Mouse (Mus musculus) regulatory T cell (primary cell): Measurements from ENCODE around the gene Ppp1r35.

Experiments
- in situ Hi-C: fragments of 300-600 bp; cut with MboI, MseI; formaldehyde crosslinking; loops from one replicate; pipeline ENCODE4 v1.15.1; 2025; ENCODE audit warnings: high pct_unique_total_duplicates

The Ppp1r35 gene

GRCm38 (mm10) chr5:137778635-137779034 is at the start of gene Ppp1r35:
TSS of gene Ppp1r35 (plus strand) at chr5:137778849.
- in situ Hi-C loops = loop anchor here (10.0 kb wide), 1 partner anchor 484 kb away; the partner anchor contains the start of gene Ufsp1

DNA sequence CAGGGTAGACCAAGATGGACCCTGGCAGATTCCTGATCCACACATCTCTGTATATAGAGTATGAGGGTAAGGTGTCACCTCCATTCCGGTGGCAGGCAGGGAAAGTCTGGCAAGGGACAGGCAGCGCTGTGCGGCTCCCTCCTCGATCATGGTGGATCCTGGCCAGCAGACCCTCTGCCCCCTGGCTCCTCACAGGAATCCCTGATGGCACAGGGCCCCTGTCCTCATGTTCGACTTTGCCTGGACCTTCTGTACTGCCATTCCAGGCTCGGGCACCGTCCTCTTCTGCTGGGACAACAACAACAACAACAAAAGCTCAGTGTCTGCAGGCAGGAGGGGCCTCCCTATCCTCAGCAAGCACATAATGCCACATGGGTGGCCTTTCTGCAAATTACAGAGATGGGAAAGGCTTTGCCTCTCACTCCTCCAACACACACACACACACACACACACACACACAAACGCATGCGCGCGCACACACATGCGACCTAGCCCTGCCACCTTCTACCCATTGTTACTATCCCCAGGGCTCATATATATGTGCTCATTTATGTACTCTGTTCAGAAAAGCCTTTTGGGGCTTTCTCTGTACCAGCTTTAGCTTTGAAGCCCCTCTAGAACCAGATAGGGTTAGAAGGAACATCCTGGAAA is 44.9 kb upstream of the Ppp1r35 start:
- in situ Hi-C loops = no loop called here

GRCm38 (mm10) chr5:137734289-137735061 is 44.2 kb upstream of the Ppp1r35 start:
- in situ Hi-C loops = no loop called here

- in situ Hi-C loops = no loop called here
These were observed 41.2 kb upstream of the Ppp1r35 start for GRCm38 (mm10) chr5:137737400-137737940.

- in situ Hi-C loops = no loop called here
These were observed 40.1 kb upstream of the Ppp1r35 start for GRCm38 (mm10) chr5:137738516-137738915.

DNA sequence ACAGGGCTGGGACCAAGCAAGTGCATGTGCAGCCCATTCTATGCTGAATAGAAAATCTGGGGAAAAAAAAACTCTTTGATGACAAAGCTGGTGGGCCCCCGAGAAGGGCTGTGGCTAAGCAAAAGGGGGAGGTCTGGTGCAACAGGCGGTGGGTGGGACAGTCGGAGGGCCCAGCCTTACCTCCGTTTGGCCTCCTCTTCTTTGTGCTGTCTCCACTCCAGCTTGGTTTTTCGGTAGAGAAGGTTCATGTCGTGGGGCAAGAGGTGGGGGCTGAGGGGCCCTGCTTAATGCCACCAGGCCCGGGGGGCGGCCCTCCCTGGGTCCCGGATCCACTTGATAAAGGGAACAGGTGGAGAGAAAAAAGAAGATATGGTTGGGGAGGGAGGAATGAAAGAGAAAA is 39.2 kb upstream of the Ppp1r35 start:
- in situ Hi-C loops = no loop called here

GRCm38 (mm10) chr5:137740506-137740905 is 38.1 kb upstream of the Ppp1r35 start:
- in situ Hi-C loops = loop anchor here (10.0 kb wide), 1 partner anchor 676 kb away; no protein-coding TSS in a partner anchor

GRCm38 (mm10) chr5:137741023-137741931 is 37.4 kb upstream of the Ppp1r35 start, which contains the start of gene Nyap1:
TSS of gene Nyap1 (minus strand) at chr5:137741607.
- in situ Hi-C loops = loop anchor here (10.0 kb wide), 1 partner anchor 676 kb away; no protein-coding TSS in a partner anchor

GRCm38 (mm10) chr5:137742048-137742447 is 36.6 kb upstream of the Ppp1r35 start:
- in situ Hi-C loops = loop anchor here (10.0 kb wide), 1 partner anchor 677 kb away; no protein-coding TSS in a partner anchor

- in situ Hi-C loops = loop anchor here (10.0 kb wide), 1 partner anchor 678 kb away; no protein-coding TSS in a partner anchor
These were observed 35.8 kb upstream of the Ppp1r35 start for GRCm38 (mm10) chr5:137742836-137743235.

GRCm38 (mm10) chr5:137744197-137744596 is 34.5 kb upstream of the Ppp1r35 start:
- in situ Hi-C loops = loop anchor here (10.0 kb wide), 1 partner anchor 679 kb away; no protein-coding TSS in a partner anchor

DNA sequence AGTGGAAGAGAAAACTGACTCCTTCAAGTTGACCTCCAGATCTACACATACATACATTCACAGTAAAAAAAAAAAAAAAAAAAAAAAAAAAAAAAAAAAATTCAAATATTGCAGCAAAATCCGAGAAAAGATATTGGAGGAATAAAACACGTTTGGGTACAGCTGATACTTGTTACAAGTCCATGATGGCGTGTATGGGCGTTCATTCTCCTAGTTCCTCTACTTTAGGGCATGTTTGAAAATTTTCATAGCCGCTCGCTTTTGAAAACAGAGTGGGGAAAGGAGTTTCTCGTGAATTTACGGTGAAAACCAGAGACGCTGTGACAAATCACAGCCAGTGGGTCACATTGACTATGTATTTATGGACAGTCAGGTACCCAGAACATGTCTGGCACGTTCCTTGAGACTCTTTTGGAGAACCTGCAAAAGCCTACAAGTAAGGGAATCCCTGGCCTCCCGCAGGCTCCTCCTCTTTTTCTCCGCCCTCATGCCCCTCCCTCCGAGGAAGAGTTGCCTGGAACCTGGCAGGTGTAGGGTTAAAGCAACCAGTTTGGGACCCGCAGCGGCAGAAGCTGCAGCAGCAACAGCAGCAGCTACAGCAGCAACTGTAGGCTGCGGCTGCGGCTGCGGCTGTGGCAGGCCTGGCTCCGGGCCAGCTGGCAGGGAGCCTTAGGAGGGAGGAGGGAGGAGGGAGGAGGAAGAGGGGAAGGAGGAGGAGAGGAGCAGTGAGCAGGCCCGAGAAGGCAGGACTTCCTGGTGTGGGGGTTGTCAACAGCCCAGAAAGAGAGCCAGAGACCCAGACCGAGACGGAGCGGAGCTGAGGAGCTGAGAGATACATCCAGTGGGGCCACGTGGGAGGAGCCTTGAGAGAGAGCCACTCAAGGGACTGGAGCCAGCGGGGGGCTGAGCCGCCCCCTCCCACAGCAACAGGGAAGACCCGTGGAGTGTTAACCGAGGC is 33.2 kb upstream of the Ppp1r35 start, which contains the start of gene Tsc22d4:
Gene Tsc22d4, plus strand, starts transcription at position 517 of the 958 bp plus-strand sequence.
- in situ Hi-C loops = loop anchor here (10.0 kb wide), 1 partner anchor 681 kb away; no protein-coding TSS in a partner anchor

- in situ Hi-C loops = loop anchor here (10.0 kb wide), 1 partner anchor 682 kb away; no protein-coding TSS in a partner anchor
These were observed 32.3 kb upstream of the Ppp1r35 start for GRCm38 (mm10) chr5:137746282-137746850.

GRCm38 (mm10) chr5:137746851-137747325 is 31.8 kb upstream of the Ppp1r35 start:
- in situ Hi-C loops = loop anchor here (10.0 kb wide), 1 partner anchor 682 kb away; no protein-coding TSS in a partner anchor

- in situ Hi-C loops = loop anchor here (10.0 kb wide), 1 partner anchor 683 kb away; no protein-coding TSS in a partner anchor
These were observed 31.2 kb upstream of the Ppp1r35 start for GRCm38 (mm10) chr5:137747326-137747961.

- in situ Hi-C loops = loop anchor here (10.0 kb wide), 1 partner anchor 683 kb away; no protein-coding TSS in a partner anchor
These were observed 30.4 kb upstream of the Ppp1r35 start for GRCm38 (mm10) chr5:137748130-137748770.

GRCm38 (mm10) chr5:137749196-137749836 is 29.3 kb upstream of the Ppp1r35 start:
- in situ Hi-C loops = loop anchor here (10.0 kb wide), 1 partner anchor 685 kb away; no protein-coding TSS in a partner anchor
